Mouse (Mus musculus): Measurements from ENCODE around the gene Arg2.

GRCm38 (mm10) chr12:79162876-79163275 lies 32.3 kb downstream of the Arg2 start:
- no peak for TF ChIP-seq CTCF (IDR thresholded peaks at IDR 0.05; ENCODE audit: control insufficient read depth, insufficient read depth, insufficient read length)
- no peak for TF ChIP-seq MYOD1 (IDR thresholded peaks at IDR 0.05; ENCODE audit: control insufficient read depth, insufficient read length, low read depth)
- no peak for TF ChIP-seq MAX (IDR thresholded peaks at IDR 0.05)
